Mouse (Mus musculus): ENCODE data around the gene Arhgap28.

The Arhgap28 gene

GRCm38 (mm10) chr17:67989716-67990115 is 14.2 kb downstream of the Arhgap28 start:
- CTCF ChIA-PET: no interaction called here

GRCm38 (mm10) chr17:67988920-67989621 is 14.8 kb downstream of the Arhgap28 start:
- CTCF ChIA-PET: no interaction called here

- CTCF ChIA-PET: no interaction called here
Measured at GRCm38 (mm10) chr17:67985532-67985931, 18.4 kb downstream of the Arhgap28 start.

GRCm38 (mm10) chr17:67980573-67980972 is 23.3 kb downstream of the Arhgap28 start:
- CTCF ChIA-PET: no interaction called here

GRCm38 (mm10) chr17:67979248-67979647 is 24.7 kb downstream of the Arhgap28 start:
- CTCF ChIA-PET: no interaction called here

GRCm38 (mm10) chr17:67978786-67979185 is 25.1 kb downstream of the Arhgap28 start:
- CTCF ChIA-PET: no interaction called here

- CTCF ChIA-PET: no interaction called here
Measured at GRCm38 (mm10) chr17:67976465-67976864, 27.5 kb downstream of the Arhgap28 start.

- CTCF ChIA-PET: no interaction called here
Measured at GRCm38 (mm10) chr17:67976027-67976426, 27.9 kb downstream of the Arhgap28 start.

- CTCF ChIA-PET: no interaction called here
Measured at GRCm38 (mm10) chr17:67974679-67975078, 29.2 kb downstream of the Arhgap28 start.

- CTCF ChIA-PET: interaction anchor here (0.6 kb wide), 1 partner anchor 1149 kb away, joined by 4 read pairs; no protein-coding TSS in a partner anchor
Measured at GRCm38 (mm10) chr17:67966853-67967540, 36.9 kb downstream of the Arhgap28 start.

GRCm38 (mm10) chr17:67962858-67963257 is 41.1 kb downstream of the Arhgap28 start:
- CTCF ChIA-PET: no interaction called here

- CTCF ChIA-PET: no interaction called here
Measured at GRCm38 (mm10) chr17:67962020-67962419, 41.9 kb downstream of the Arhgap28 start.

GRCm38 (mm10) chr17:67958909-67959308 is 45.0 kb downstream of the Arhgap28 start:
- CTCF ChIA-PET: no interaction called here

GRCm38 (mm10) chr17:67957603-67958002 is 46.3 kb downstream of the Arhgap28 start:
- CTCF ChIA-PET: no interaction called here

GRCm38 (mm10) chr17:67955876-67956690 is 47.8 kb downstream of the Arhgap28 start:
- CTCF ChIA-PET: interaction anchor here (0.6 kb wide), 2 partner anchors 10 to 92 kb away, joined by 3 to 6 read pairs; no protein-coding TSS in a partner anchor

- CTCF ChIA-PET: no interaction called here
Measured at GRCm38 (mm10) chr17:67954961-67955360, 49.0 kb downstream of the Arhgap28 start.

GRCm38 (mm10) chr17:67950523-67951213 is 53.3 kb downstream of the Arhgap28 start:
- CTCF ChIA-PET: no interaction called here

GRCm38 (mm10) chr17:67948601-67949000 is 55.3 kb downstream of the Arhgap28 start:
- CTCF ChIA-PET: no interaction called here

GRCm38 (mm10) chr17:67945453-67945852 is 58.5 kb downstream of the Arhgap28 start:
- CTCF ChIA-PET: no interaction called here

- CTCF ChIA-PET: no interaction called here
Measured at GRCm38 (mm10) chr17:67944256-67944655, 59.7 kb downstream of the Arhgap28 start.

GRCm38 (mm10) chr17:67941026-67941425 is 62.9 kb downstream of the Arhgap28 start:
- CTCF ChIA-PET: no interaction called here

GRCm38 (mm10) chr17:67937050-67937449 is 66.9 kb downstream of the Arhgap28 start:
- CTCF ChIA-PET: no interaction called here
